Mouse (Mus musculus) small intestine, adult 2 months (tissue): ENCODE data around the gene Pkn1. TPM values are rescaled to one million over a fixed set of nuclear protein-coding genes. Genes with fewer than 3 reads are reported as not detected.

Source experiments
- H3K27ac ChIP-seq: fragments of 200-500 bp; 2 replicates; pipeline ENCODE4 v1.5.1; 2012; ENCODE audit warnings: low read depth, low read length, control low read depth, inconsistent platforms; ENCODE audit not compliant: insufficient read depth
- H3K27me3 ChIP-seq: fragments of 200-500 bp; 2 replicates; pipeline ENCODE4 v1.6.1; 2012; ENCODE audit warnings: mild to moderate bottlenecking, moderate library complexity, low read length, inconsistent platforms; ENCODE audit not compliant: control insufficient read depth, insufficient read depth
- H3K36me3 ChIP-seq: fragments of 200-500 bp; 2 replicates; pipeline ENCODE4 v1.6.1; 2012; ENCODE audit warnings: mild to moderate bottlenecking, low read length, control low read depth, inconsistent platforms; ENCODE audit not compliant: control insufficient read depth, insufficient read depth
- H3K4me1 ChIP-seq: fragments of 200-500 bp; 2 replicates; pipeline ENCODE4 v1.6.1; 2012; ENCODE audit warnings: low read length, inconsistent platforms, mixed read lengths; ENCODE audit not compliant: control insufficient read depth, insufficient read depth, insufficient read length
- H3K4me3 ChIP-seq: fragments of 200-500 bp; 2 replicates; pipeline ENCODE4 v1.5.1; 2012; ENCODE audit warnings: low read depth, mild to moderate bottlenecking, control low read depth, inconsistent platforms, low read length, moderate library complexity
- CTCF ChIP-seq: fragments of 200-500 bp; IDR thresholded peaks from 2 replicates; pipeline ENCODE4 v1.5.1; 2012; ENCODE audit warnings: low read depth, mild to moderate bottlenecking, control low read depth, inconsistent platforms, low read length, moderate library complexity, mixed read lengths; ENCODE audit not compliant: insufficient replicate concordance, insufficient read length; ENCODE audit errors: extremely low read depth
- POLR2A ChIP-seq: fragments of 200-500 bp; IDR thresholded peaks from 2 replicates; pipeline ENCODE4 v1.6.1; 2012; ENCODE audit warnings: low read depth, mild to moderate bottlenecking, control low read depth, inconsistent platforms, low read length, moderate library complexity
- WGBS: fragments of 180-500 bp; shearing (Covaris S2); methylation state at CpG from one replicate; pipeline ENCODE4 v1.1.7; 2018; 5-methylcytosine and 5-hydroxymethylcytosine counted together
- polyA plus RNA-seq: library from polyadenylated mRNA; depleted of rRNA; stranded (reverse); fragments of >200 nt; gene quantifications from 2 replicates; pipeline ENCODE4 v1.2.3, GENCODE M21; 2012; rRNA removed

Pkn1 gene
- polyA plus RNA-seq, 1 experiment = 117 TPM

GRCm38 (mm10) chr8:83617111-83617510 lies 81.9 kb downstream of the Pkn1 start:
- TF ChIP-seq POLR2A (no peak), CTCF (no peak)
- Histone ChIP-seq H3K27ac (no peak overlapping the region), H3K4me1 (peaks cover under 1% of the 10 kb centered on the region), H3K27me3 (no peaks in the 10 kb centered on the region), H3K4me3 (no peak overlapping the region), H3K36me3 (peaks cover 15% of the 10 kb centered on the region)
- WGBS = 86% methylated on average over 2 of the region's 2 CpGs

- Histone ChIP-seq H3K27me3 (no peaks in the 10 kb centered on the region), H3K4me1 (no peaks in the 10 kb centered on the region), H3K36me3 (peaks cover 20% of the 10 kb centered on the region), H3K27ac (no peak overlapping the region), H3K4me3 (no peak overlapping the region)
- TF ChIP-seq POLR2A = no peak
- TF ChIP-seq CTCF = no peak
Observed at GRCm38 (mm10) chr8:83616625-83617024, 82.4 kb downstream of the Pkn1 start.

Other genes with a start within 250 kb of the Pkn1 start
- gene Scoc, start 240.8 kb downstream of the Pkn1 start, polyA plus RNA-seq = 0.35 and 0.76 TPM in 2 replicates
- gene Olfr370, start 163.4 kb downstream of the Pkn1 start, polyA plus RNA-seq = not detected in 2 replicates
- 531 and 683 TPM in 2 replicates for gene Ndufb7, start 132.5 kb downstream of the Pkn1 start, polyA plus RNA-seq
- 184 and 322 TPM in 2 replicates for gene Tecr, start 91.2 kb downstream of the Pkn1 start, polyA plus RNA-seq
- 21.1 and 34.0 TPM in 2 replicates for gene Dnajb1, start 91.0 kb downstream of the Pkn1 start, polyA plus RNA-seq
- gene Gipc1, start 46.5 kb downstream of the Pkn1 start, polyA plus RNA-seq = 23.4 and 35.5 TPM in 2 replicates
- gene Ptger1, start 32.5 kb downstream of the Pkn1 start, polyA plus RNA-seq = 2.9 and 3.0 TPM in 2 replicates
- gene Ddx39, start 16.0 kb upstream of the Pkn1 start, polyA plus RNA-seq = 26.5 and 39.2 TPM in 2 replicates
- 23.7 and 43.2 TPM in 2 replicates for gene Adgre5, start 42.1 kb upstream of the Pkn1 start, polyA plus RNA-seq
- gene Adgrl1, start 200.9 kb upstream of the Pkn1 start, polyA plus RNA-seq = 16.0 and 19.1 TPM in 2 replicates